Mouse (Mus musculus): ENCODE data around the gene Sema3f. TPM values are rescaled to one million over a fixed set of nuclear protein-coding genes. Genes with fewer than 3 reads are reported as not detected.

Sema3f gene
- polyA plus RNA-seq, 2 experiments, result 0.69 to 3.5 TPM

- Histone ChIP-seq H3K4me2 (ENCODE audit: low read depth) (no peak overlapping the region), H3K4me3 (ENCODE audit: insufficient read depth in 1 of 2, low read depth in 2 of 2, low read length in 2 of 2) (no peak overlapping the region), H3K27ac (no peak overlapping the region), H3K9ac (replicated peaks) (no peak overlapping the region), H3K27me3 (ENCODE audit: control insufficient read depth, insufficient read depth, low read length) (no peaks in the 10 kb centered on the region), H3K36me3 (replicated peaks; ENCODE audit: control insufficient read depth, insufficient read depth, low read depth) (no peaks in the 10 kb centered on the region), H3K9me3 (ENCODE audit: control insufficient read depth, low read length) (no peaks in the 10 kb centered on the region), H3K4me1 (replicated peaks; ENCODE audit: control insufficient read depth in 2 of 2, insufficient read depth in 2 of 2, low read length in 1 of 2) (peaks cover 0 to 2% of the 10 kb centered on the region in 2 experiments; a peak in 1 of 4 replicates)
- ATAC-seq (ENCODE audit: insufficient read depth) (no peak), DNase-seq (ENCODE audit: low read depth in 3 of 3, low spot score in 3 of 3) (no peak)
- TF ChIP-seq CTCF (IDR thresholded peaks at IDR 0.05; ENCODE audit: low read depth), result no peak
- TF ChIP-seq EP300 (IDR thresholded peaks at IDR 0.05; ENCODE audit: low read depth), result no peak
- 50% methylated on average over 6 of the region's 6 CpGs for WGBS (ENCODE audit: insufficient replicate concordance)
Observed at GRCm38 (mm10) chr9:107700114-107700571, 10.1 kb downstream of the Sema3f start.

GRCm38 (mm10) chr9:107699376-107699980, 10.8 kb downstream of the Sema3f start:
- Histone ChIP-seq H3K27ac (no peak overlapping the region), H3K4me3 (ENCODE audit: insufficient read depth in 1 of 2, low read depth in 2 of 2, low read length in 2 of 2) (no peak overlapping the region), H3K9ac (replicated peaks) (no peak overlapping the region), H3K36me3 (replicated peaks; ENCODE audit: control insufficient read depth, insufficient read depth, low read depth) (no peaks in the 10 kb centered on the region), H3K27me3 (ENCODE audit: control insufficient read depth, insufficient read depth, low read length) (no peaks in the 10 kb centered on the region), H3K4me1 (replicated peaks; ENCODE audit: control insufficient read depth in 2 of 2, insufficient read depth in 2 of 2, low read length in 1 of 2) (peaks cover 0 to 2% of the 10 kb centered on the region in 2 experiments; a peak in 1 of 4 replicates), H3K4me2 (ENCODE audit: low read depth) (no peak overlapping the region), H3K9me3 (ENCODE audit: control insufficient read depth, low read length) (no peaks in the 10 kb centered on the region)
- ATAC-seq (ENCODE audit: insufficient read depth) (no peak), DNase-seq (ENCODE audit: low read depth in 3 of 3, low spot score in 3 of 3) (no peak)
- WGBS (ENCODE audit: insufficient replicate concordance), result 35% methylated on average over 9 of the region's 9 CpGs
- TF ChIP-seq CTCF (IDR thresholded peaks at IDR 0.05; ENCODE audit: low read depth), result no peak

- ATAC-seq (ENCODE audit: insufficient read depth) (no peak), DNase-seq (ENCODE audit: low read depth in 3 of 3, low spot score in 3 of 3) (no peak)
- H3K36me3 ChIP-seq (replicated peaks; ENCODE audit: control insufficient read depth, insufficient read depth, low read depth), result no peaks in the 10 kb centered on the region
- WGBS (ENCODE audit: insufficient replicate concordance), result 34% methylated on average over 14 of the region's 14 CpGs
- peaks cover 0 to 2% of the 10 kb centered on the region in 2 experiments; a peak in 1 of 4 replicates for H3K4me1 ChIP-seq (replicated peaks; ENCODE audit: control insufficient read depth in 2 of 2, insufficient read depth in 2 of 2, low read length in 1 of 2)
- H3K4me2 ChIP-seq (ENCODE audit: low read depth), result no peak overlapping the region
- TF ChIP-seq CTCF (IDR thresholded peaks at IDR 0.05; ENCODE audit: low read depth), result no peak
- TF ChIP-seq EP300 (IDR thresholded peaks at IDR 0.05; ENCODE audit: low read depth), result no peak
- no peaks in the 10 kb centered on the region for H3K9me3 ChIP-seq (ENCODE audit: control insufficient read depth, low read length)
- no peak overlapping the region for H3K27ac ChIP-seq
- no peaks in the 10 kb centered on the region for H3K27me3 ChIP-seq (ENCODE audit: control insufficient read depth, insufficient read depth, low read length)
- H3K9ac ChIP-seq (replicated peaks), result no peak overlapping the region
- no peak overlapping the region for H3K4me3 ChIP-seq (ENCODE audit: insufficient read depth in 1 of 2, low read depth in 2 of 2, low read length in 2 of 2)
Observed at GRCm38 (mm10) chr9:107698611-107699190, 11.6 kb downstream of the Sema3f start.

- ATAC-seq (ENCODE audit: insufficient read depth) (no peak), DNase-seq (ENCODE audit: low read depth in 3 of 3, low spot score in 3 of 3) (no peak)
- Histone ChIP-seq H3K4me1 (replicated peaks; ENCODE audit: control insufficient read depth in 2 of 2, insufficient read depth in 2 of 2, low read length in 1 of 2) (peaks cover 0 to 2% of the 10 kb centered on the region in 2 experiments; a peak in 1 of 4 replicates), H3K27ac (no peak overlapping the region), H3K4me2 (ENCODE audit: low read depth) (no peak overlapping the region), H3K36me3 (replicated peaks; ENCODE audit: control insufficient read depth, insufficient read depth, low read depth) (no peaks in the 10 kb centered on the region), H3K9ac (replicated peaks) (no peak overlapping the region), H3K27me3 (ENCODE audit: control insufficient read depth, insufficient read depth, low read length) (no peaks in the 10 kb centered on the region), H3K9me3 (ENCODE audit: control insufficient read depth, low read length) (no peaks in the 10 kb centered on the region), H3K4me3 (ENCODE audit: insufficient read depth in 1 of 2, low read depth in 2 of 2, low read length in 2 of 2) (no peak overlapping the region)
- TF ChIP-seq CTCF (IDR thresholded peaks at IDR 0.05; ENCODE audit: low read depth), result no peak
- no peak for TF ChIP-seq EP300 (IDR thresholded peaks at IDR 0.05; ENCODE audit: low read depth)
- 53% methylated on average over 14 of the region's 14 CpGs for WGBS (ENCODE audit: insufficient replicate concordance)
Observed at GRCm38 (mm10) chr9:107697811-107698521, 12.3 kb downstream of the Sema3f start.
